Mouse (Mus musculus) splenic B cell, adult 2 months (primary cell): Measurements from ENCODE around the gene Agl.

Experiments used
- DNase-seq: peaks from one replicate; pipeline ENCODE4 v3.0.0-alpha.2; 2011; ENCODE audit warnings: low read depth, low spot score
- H3K27me3 ChIP-seq: 2 replicates; pipeline ENCODE4 v1.6.1; 2012; ENCODE audit warnings: mild to moderate bottlenecking, low read length, moderate library complexity, mixed read lengths; ENCODE audit not compliant: control insufficient read depth, poor library complexity, insufficient read depth, severe bottlenecking
- H3K36me3 ChIP-seq: 2 replicates; pipeline ENCODE4 v1.6.1; 2012; ENCODE audit warnings: mild to moderate bottlenecking, low read length, moderate library complexity, mixed read lengths; ENCODE audit not compliant: control insufficient read depth, poor library complexity, insufficient read depth, severe bottlenecking

Agl gene

DNA sequence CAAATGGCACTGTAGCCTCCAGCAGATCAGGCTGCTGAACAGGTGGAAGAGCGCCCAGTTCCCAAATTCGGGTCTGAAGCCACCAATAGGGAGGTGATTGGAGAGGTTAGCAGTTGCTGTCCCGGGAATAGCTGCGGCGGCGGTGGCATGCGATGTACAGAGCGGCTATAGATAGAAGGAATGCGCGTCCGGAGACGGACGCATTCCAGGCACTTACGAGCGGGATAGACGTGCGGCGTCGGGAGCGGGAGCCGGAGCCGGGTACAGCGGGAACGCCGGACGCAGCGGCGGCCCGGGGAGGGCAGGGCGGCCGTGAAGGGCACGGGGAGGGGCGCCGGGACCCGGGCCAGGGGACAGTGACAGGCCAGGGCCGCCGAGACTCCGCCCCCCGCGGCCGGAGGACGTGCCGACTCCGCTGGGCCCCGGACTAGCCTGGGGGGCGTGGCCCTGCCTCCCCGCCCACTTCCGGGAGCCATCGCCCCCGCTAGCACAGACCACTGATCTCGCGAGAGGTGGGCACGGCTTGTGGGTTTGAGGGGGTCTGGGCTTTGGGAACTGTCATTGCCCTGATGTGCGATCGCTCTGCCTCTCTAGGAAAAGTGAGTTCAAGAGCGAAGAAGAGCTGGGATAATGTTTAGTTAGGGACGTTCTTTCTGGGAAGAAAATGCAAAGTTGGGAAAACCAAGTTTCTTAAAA lies at the start of gene Agl:
Gene Agl (minus strand): TSS at position 356 of the 696 bp plus-strand sequence.
- DNase-seq: peak; percentile 94
- H3K27me3 ChIP-seq: no peaks in the 10 kb centered on the region

DNA sequence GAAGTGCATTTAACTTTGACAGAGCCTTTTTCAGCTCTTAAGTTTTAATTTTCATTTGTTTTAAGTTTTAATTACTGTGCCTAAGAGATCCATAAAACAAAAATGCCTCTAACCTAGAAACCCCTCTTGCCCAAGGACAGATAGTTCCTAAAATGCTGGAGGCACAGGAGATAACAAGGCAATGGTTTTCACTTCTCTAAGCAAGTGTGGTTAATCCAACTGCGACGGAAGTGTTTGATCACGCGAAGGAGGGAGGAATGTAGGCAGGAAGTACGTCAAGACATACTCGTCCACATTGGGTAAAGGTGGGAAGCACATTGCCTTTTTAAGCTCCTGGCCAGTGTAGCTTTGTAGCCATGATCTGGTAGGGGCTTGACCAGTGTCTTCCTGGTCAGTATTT lies 49.6 kb upstream of the Agl start:
- no peaks in the 10 kb centered on the region for H3K36me3 ChIP-seq
- H3K27me3 ChIP-seq: no peaks in the 10 kb centered on the region
- no peak for DNase-seq

More for the DNA sequence above, at the start of gene Agl:
- H3K36me3 ChIP-seq: no peaks in the 10 kb centered on the region

DNA sequence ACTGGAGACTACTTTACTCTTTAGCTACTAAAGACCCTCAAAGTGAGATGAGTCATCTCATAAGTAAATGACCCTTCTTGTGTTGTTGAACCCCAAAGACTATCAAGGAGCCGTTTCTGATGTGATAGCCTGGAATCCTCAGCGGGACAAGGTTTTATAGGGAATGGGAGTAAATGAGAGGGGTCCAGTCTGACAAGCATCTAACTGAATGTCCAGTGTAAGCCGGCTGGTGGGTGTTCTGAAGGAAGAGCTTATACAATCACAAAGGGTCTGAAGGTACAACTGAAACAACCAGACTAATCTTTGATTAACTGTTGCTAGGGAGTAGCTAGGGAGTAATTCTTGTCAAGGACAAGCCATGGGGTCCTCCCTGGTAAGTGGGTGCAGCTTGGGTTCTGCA lies 44.5 kb upstream of the Agl start:
- H3K36me3 ChIP-seq: no peaks in the 10 kb centered on the region
- no peak for DNase-seq
- no peaks in the 10 kb centered on the region for H3K27me3 ChIP-seq

DNA sequence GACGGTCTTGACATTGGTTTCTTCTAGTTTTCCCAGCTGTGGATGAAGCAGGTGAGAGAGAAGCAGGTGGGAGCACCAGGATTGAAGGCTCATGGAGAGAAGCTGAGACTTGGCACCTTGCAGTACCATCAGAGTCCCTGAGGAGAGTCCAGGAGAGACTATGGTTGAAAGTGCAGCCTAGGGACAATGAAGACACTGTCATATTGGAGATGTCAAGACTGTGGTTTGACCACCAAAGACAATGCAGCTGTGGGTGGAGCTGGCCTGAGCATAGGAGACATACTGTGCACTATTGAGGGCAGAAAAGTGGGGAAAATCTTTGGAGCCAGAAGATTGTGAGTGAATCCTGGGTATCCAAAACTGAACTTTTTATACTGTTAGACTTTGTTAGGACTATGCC lies 42.4 kb upstream of the Agl start:
- no peak for DNase-seq
- Histone ChIP-seq H3K27me3 (no peaks in the 10 kb centered on the region), H3K36me3 (no peaks in the 10 kb centered on the region)

DNA sequence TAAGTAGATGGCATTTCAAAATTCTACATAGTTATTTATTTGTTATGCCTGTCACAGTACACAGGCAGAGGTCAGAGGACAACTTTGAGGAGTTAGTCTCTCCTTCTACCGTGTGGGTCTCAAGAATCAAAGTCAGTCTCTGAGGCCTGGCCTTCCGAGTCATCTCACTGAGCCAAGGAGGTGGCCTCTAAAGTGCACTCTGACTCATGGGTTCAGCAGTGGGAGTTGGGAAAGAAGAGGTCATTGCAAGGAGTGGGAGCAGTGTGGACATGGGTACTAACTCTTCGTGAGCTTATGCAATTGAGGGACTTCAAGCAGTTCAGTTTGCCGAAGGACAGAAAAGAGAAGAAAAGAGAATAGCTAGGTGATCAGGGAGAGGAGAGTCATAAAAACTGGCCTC lies 41.0 kb upstream of the Agl start:
- DNase-seq: no peak
- H3K27me3 ChIP-seq: no peaks in the 10 kb centered on the region
- no peaks in the 10 kb centered on the region for H3K36me3 ChIP-seq

DNA sequence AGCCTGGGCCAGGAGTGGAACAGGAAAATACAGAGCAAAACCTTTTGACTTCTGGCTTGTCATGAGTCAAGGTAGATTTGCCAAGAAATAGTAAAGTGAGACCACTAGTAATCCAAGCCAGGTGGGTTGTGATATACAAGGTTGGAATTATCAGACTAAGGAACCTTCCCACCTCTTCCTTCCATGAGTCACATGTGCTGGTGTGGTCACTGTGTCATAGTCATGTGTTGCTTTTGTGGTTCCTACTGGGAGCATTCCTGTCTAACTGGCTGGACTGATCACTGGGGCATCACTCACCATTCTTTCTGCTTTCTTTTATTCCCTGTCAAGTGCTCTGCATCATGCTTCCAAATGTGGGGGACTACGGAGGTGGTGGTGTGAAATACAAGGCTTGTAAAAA lies 40.1 kb upstream of the Agl start:
- Histone ChIP-seq H3K36me3 (no peaks in the 10 kb centered on the region), H3K27me3 (no peaks in the 10 kb centered on the region)
- DNase-seq: no peak

DNA sequence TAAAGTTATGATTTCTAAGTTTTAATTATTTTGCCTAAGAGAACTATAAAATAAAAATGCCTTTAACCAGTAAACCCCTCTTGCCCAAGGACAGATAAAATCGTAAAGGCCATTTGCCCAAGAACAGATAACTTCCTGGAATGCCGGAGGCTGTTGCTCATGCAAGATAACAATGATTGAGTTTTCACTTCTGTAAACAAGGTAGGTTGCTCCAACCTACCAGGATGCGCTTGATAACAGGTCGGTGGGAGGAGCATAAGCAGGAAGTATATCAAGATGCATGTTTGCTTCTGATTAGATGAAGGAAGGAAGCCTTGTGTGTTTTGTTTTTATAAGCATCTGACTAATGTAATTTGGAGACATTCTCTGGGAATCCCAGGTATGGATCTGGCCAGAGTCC lies 38.1 kb upstream of the Agl start:
- no peaks in the 10 kb centered on the region for H3K36me3 ChIP-seq
- no peak for DNase-seq
- H3K27me3 ChIP-seq: no peaks in the 10 kb centered on the region

DNA sequence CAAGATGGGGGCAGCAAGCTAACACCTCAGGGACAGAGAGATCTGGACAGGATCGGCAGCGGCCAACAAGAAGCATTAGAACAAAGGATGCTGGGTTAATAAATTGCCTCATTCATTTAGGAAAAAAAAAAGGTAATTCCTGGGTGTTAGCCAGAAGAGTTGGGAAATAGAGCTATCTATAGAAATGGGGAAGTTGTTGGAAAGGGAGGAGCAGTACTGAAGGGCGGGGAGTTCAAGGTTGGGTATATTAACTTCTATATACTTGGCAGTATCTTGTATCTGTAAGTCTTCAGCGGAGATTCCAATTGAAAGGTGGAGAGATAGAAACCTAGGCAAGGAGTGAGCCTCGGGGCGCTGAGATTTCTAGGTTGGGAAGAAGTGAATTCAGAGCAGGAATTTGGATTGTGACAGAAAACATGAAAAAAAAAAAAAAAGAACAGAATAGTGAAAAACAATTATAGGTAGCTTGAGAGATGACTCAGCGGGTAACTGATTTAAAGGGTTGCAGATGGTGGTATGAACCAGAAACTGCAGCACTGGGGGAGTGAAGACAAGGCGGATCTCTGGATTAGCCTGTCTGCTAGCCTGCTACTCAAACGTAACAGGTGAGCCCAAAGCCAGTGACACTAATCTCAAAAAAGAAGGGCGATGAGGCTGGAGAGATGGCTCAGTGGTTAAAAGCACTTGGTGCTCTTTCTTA lies 37.1 kb upstream of the Agl start:
- Histone ChIP-seq H3K27me3 (no peaks in the 10 kb centered on the region), H3K36me3 (no peaks in the 10 kb centered on the region)
- DNase-seq: no peak

DNA sequence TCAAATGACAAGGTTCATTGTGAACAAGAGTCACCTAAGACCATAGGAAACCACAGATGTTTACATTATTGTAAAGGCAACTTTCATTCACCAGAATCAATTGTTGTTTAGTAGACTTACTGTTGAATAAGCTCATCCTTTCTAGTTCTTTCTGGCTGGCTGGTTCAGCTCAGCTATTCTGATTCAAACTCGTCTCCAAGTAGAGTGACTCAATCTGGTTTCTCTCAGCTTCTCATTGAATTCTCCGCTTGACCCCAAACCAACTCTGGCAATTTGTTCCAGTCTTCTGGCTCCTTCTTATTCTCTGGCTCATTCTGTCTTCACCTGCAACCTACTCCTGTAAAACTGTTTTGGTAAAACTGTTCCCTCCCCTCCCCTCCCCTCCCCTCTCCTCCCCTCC lies 33.3 kb upstream of the Agl start:
- Histone ChIP-seq H3K27me3 (no peaks in the 10 kb centered on the region), H3K36me3 (no peaks in the 10 kb centered on the region)
- DNase-seq: no peak

DNA sequence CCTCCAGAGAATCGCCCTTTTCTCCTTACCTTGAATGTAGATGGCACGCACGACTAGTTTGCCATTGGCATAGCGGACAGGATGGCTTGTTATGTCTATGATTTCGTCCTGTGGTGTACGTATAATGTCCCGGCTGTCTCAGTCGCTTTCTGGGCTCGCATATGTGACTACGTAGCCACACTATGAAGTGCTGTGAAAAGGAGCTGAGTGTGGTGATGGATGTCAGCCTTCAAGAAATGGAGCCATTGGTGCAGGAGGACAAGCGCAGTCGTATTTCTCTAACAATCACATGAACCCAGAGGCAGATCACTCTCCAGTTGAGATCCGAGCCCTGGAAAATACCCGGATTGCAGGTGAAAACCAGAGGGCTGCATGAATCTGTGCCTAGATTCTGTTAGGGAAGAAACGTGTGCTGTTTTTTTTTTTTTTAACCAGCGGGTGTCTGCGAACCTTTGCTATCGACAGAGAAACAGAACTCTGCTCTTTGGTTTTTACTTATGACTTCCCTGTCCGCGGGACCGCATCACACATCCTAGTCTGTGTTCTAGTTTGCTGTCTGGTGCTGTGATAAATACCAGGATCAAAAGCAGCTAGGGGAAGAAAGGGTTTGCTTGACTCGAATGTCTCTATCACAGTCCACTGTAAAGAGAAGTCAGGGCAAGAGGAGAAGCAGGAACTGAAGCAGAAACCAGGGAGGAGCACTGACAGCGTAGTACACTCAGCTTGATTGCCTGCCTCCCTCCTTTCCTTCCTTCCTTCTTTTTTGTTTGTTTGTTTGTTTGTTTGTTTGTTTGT lies 28.9 kb upstream of the Agl start:
- Histone ChIP-seq H3K27me3 (no peaks in the 10 kb centered on the region), H3K36me3 (no peaks in the 10 kb centered on the region)
- DNase-seq: no peak

DNA sequence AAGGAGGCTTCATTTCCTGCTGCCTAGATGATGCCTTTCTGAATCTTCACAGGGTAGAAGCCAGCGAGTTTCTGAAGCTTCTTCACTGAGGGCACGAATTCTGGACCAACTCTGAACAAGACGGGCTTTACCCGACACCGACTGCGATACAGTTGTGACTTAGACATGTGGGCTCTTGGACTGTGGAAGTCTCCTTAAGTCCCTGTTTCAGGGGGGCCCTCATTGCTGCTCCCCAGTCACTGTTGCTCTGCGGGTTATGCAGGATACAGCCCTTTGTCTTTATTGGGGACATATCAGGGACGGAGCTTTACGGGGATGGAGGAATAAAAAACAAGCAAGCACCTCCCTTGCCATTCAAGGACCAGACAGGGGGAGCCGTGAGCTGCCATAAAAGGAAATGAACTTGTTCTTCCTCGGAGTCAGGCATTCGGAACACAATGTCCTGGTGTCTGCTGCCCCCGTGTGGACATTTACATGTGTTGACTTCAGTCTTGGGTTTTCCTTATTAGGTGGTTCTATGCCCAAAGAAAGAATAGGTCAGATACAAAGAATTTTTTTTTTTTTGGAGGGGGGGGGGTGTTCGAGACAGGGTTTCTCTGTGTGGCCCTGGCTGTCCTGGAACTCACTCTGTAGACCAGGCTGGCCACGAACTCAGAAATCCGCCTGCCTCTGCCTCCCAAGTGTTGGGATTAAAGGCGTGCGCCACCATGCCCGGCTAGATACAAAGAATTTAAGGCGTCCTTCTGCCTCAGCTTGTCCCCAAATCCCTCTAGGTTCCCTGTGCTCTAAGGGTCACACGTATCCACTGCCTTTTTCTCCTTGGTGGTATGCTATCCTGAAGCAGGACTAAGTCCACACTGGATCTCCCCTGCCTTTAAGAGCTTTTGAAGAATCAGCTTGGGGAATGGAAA lies 28.1 kb upstream of the Agl start:
- Histone ChIP-seq H3K36me3 (no peaks in the 10 kb centered on the region), H3K27me3 (no peaks in the 10 kb centered on the region)
- DNase-seq: peak; percentile 93

DNA sequence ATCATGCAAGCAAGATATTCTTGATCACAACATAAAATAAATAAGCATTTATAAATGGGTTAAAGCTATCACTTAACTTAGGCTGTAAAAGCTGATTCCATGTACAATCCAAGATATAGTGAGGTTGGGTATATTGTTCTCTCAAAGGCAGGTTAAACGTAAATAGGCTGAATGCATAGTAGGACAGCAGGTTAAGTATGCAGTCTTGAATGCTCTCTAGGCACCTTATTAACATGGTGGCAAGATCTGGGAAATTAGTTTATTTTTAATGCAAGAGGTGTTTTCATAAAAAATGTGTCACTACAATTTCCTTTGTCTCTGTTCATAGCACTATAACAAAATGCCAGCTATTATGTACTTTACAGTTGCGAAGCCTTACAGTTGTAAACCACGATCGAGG lies 27.4 kb upstream of the Agl start:
- no peak for DNase-seq
- no peaks in the 10 kb centered on the region for H3K36me3 ChIP-seq
- no peaks in the 10 kb centered on the region for H3K27me3 ChIP-seq

DNA sequence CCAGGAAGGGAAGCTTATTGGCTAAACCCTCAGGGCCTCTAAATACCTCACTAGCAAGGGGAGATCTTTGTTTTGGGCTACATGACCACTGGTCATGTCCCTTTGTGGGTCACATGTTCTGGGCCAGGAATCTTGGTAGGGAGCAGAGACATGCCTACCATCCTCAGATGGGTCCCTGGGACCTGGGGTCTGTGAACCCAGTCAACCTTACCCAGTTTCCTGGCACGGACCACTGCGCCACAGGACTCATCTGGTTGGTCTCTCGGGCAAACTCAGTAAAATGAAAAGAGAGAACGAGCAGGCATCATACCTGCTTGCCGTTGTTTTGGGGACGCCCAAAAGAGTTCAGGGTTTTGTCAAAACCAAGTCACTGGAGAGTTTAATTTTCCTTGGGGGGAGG lies 26.3 kb upstream of the Agl start:
- Histone ChIP-seq H3K36me3 (no peaks in the 10 kb centered on the region), H3K27me3 (no peaks in the 10 kb centered on the region)
- no peak for DNase-seq

DNA sequence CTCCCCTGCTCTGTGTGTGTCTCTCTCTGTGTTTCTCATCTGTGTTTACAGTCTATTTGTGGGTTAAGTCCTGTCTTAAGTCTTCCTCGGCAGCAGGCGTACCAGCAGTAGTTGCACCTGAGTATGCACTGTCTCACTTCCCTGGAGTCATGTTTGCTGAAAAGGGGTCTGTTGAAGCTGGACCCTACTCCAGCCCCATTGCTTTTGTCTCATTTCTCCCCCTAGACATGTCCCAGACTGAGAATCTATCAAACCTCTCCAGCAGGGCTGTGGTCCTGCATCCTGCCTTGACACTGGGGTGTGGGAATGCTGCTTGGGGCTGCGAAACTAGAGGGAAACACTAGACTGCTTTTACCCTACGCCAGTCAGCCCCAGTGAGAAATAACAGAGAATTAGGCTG lies 25.5 kb upstream of the Agl start:
- no peak for DNase-seq
- no peaks in the 10 kb centered on the region for H3K36me3 ChIP-seq

More for the DNA sequence above, 25.5 kb upstream of the Agl start:
- no peaks in the 10 kb centered on the region for H3K27me3 ChIP-seq
